Mouse (Mus musculus): ENCODE data around the gene Card6. TPM values are rescaled to one million over a fixed set of nuclear protein-coding genes. Genes with fewer than 3 reads are reported as not detected.

The Card6 gene
- polyA plus RNA-seq, 1 experiment from 2014 or later = 0.77 TPM

- Histone ChIP-seq H3K27ac (peak overlapping the region; percentile 76), H3K9ac (no peak overlapping the region), H3K27me3 (no peaks in the 10 kb centered on the region), H3K4me2 (no peak overlapping the region), H3K4me3 (no peak overlapping the region), H3K4me1 (peaks cover 10% of the 10 kb centered on the region), H3K36me3 (peaks cover 16% of the 10 kb centered on the region), H3K9me3 (no peaks in the 10 kb centered on the region)
- 0 out of 2 replicates have a peak, but pooled peaks have one; percentile 48 for ATAC-seq (ENCODE audit: insufficient number of reproducible peaks, insufficient read depth, low FRiP score, low TSS enrichment, low read depth)
- WGBS = 31% methylated on average over 5 of the region's 5 CpGs
Observed at GRCm38 (mm10) chr15:5128176-5128940, 20.0 kb upstream of the Card6 start.

DNA sequence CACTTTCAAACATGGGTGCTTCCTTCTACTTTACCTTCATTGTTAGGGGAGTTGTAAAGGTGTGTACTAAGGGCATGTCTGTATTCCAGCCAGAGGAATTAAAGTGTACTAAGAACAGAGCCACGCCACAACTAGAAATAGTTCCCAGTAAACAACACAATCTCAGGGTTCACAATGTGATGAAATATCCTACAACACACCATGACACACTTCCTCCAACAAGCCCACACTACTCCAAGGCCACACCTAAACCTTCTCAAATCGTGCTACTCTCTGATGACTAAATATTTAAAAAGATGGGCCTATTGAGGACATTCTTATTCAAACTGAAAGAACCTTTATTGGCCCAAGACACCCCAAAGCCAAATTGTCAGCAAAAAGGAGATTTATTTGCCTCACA, 19.1 kb upstream of the Card6 start:
- Histone ChIP-seq H3K9ac (no peak overlapping the region), H3K36me3 (peaks cover 24% of the 10 kb centered on the region), H3K4me3 (no peak overlapping the region), H3K4me1 (peaks cover 10% of the 10 kb centered on the region), H3K4me2 (no peak overlapping the region), H3K9me3 (no peaks in the 10 kb centered on the region), H3K27ac (no peak overlapping the region), H3K27me3 (no peaks in the 10 kb centered on the region)
- ATAC-seq (ENCODE audit: insufficient number of reproducible peaks, insufficient read depth, low FRiP score, low TSS enrichment, low read depth) = no peak
- 87% methylated on average over 2 of the region's 2 CpGs for WGBS

DNA sequence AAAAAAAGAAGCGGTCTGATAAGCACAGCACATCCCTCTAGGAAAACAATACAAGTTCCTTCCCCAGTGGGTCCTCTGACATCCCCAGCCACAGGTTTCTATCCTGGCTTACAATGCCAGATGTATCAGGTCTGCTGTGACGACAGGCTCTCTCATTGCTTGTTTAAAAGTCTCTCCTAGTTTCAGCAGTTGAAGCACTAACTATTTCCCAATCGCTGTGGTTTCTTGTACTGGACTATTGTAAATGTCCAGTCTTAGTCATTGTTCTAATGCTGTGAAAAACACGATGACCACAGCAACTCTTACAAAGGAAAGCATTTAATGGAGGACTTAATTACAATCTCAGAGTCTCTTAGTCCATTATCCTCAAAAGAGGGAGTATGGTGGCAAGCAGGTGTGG, 18.1 kb upstream of the Card6 start:
- no peaks in the 10 kb centered on the region for H3K9me3 ChIP-seq
- H3K27me3 ChIP-seq = no peaks in the 10 kb centered on the region
- peaks cover 10% of the 10 kb centered on the region for H3K4me1 ChIP-seq
- WGBS = 77% methylated on average over 4 of the region's 4 CpGs
- H3K9ac ChIP-seq = no peak overlapping the region
- H3K36me3 ChIP-seq = peaks cover 34% of the 10 kb centered on the region
- no peak for ATAC-seq (ENCODE audit: insufficient number of reproducible peaks, insufficient read depth, low FRiP score, low TSS enrichment, low read depth)
- no peak overlapping the region for H3K4me3 ChIP-seq
- H3K27ac ChIP-seq = no peak overlapping the region
- no peak overlapping the region for H3K4me2 ChIP-seq

DNA sequence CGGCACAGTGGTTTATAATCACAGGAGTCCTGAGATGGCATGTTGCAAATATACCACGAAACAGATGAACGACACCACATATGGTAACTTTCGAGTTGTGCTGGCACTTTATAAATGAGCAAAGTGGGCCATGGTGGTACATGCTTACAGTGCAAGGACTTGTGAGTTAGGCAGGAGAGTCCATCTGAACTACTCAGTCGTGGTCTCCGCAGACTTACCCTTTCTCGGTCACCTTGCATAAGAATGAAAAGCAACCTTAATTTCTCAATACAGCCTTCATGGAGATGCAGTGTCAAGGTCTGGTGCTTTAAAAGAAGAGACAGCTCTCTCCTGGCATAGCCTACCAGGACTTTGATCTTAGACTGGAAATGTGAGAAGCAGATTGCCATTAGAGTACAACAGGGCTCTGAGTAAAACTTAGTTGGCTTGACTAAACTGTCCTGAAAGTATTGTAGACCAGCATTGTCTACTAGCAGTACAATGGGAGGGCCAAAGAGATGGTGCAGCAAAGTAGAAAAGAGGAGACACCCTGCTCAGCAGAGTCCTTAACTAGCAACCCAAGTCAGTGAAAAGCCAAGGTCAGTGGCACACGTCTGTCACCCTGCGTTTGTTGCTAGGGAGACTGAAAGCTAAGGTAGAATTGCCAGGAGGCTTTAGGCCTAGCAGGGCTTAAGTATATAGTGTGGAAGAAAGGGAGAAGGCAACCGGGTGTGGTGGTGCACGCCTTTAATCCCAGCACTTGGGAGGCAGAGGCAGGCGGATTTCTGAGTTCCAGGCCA, 13.4 kb upstream of the Card6 start:
- Histone ChIP-seq H3K36me3 (peaks cover 74% of the 10 kb centered on the region), H3K4me1 (peaks cover 7% of the 10 kb centered on the region), H3K4me2 (no peak overlapping the region), H3K9ac (no peak overlapping the region), H3K27me3 (no peaks in the 10 kb centered on the region), H3K4me3 (no peak overlapping the region), H3K9me3 (no peaks in the 10 kb centered on the region), H3K27ac (no peak overlapping the region)
- no peak for ATAC-seq (ENCODE audit: insufficient number of reproducible peaks, insufficient read depth, low FRiP score, low TSS enrichment, low read depth)
- 84% methylated on average over 12 of the region's 12 CpGs for WGBS

GRCm38 (mm10) chr15:5119707-5120106, 11.4 kb upstream of the Card6 start:
- no peaks in the 10 kb centered on the region for H3K9me3 ChIP-seq
- H3K27me3 ChIP-seq = no peaks in the 10 kb centered on the region
- H3K36me3 ChIP-seq = peaks cover 68% of the 10 kb centered on the region
- no peak overlapping the region for H3K27ac ChIP-seq
- ATAC-seq (ENCODE audit: insufficient number of reproducible peaks, insufficient read depth, low FRiP score, low TSS enrichment, low read depth) = no peak
- H3K4me1 ChIP-seq = peaks cover 12% of the 10 kb centered on the region
- H3K9ac ChIP-seq = no peak overlapping the region
- 94% methylated on average over 2 of the region's 2 CpGs for WGBS
- no peak overlapping the region for H3K4me2 ChIP-seq
- H3K4me3 ChIP-seq = no peak overlapping the region

DNA sequence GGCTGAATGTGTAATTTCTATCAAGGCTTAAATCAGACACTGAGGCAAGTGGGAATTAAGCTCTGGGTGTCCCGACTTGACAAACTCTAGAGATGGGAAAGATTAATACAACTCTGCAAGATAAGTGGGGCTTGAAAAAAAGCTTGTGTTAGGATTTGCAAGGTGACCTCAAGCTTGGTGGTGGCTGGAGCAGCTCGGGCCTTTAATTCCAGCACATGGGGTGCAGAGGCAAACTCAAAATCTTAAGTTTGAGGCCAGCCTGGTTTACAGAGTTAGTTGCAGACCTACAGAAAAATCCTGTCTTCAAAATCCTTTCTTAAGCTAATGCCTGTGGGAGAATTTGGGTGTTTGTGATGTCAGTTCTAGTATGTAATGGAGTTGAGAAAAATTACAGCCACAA, 10.9 kb upstream of the Card6 start:
- H3K4me1 ChIP-seq = peaks cover 12% of the 10 kb centered on the region
- no peak overlapping the region for H3K4me2 ChIP-seq
- ATAC-seq (ENCODE audit: insufficient number of reproducible peaks, insufficient read depth, low FRiP score, low TSS enrichment, low read depth) = no peak
- H3K9ac ChIP-seq = no peak overlapping the region
- no peak overlapping the region for H3K4me3 ChIP-seq
- H3K36me3 ChIP-seq = peaks cover 63% of the 10 kb centered on the region
- H3K27ac ChIP-seq = no peak overlapping the region
- WGBS = 93% methylated on average over 2 of the region's 2 CpGs
- H3K27me3 ChIP-seq = no peaks in the 10 kb centered on the region
- no peaks in the 10 kb centered on the region for H3K9me3 ChIP-seq

DNA sequence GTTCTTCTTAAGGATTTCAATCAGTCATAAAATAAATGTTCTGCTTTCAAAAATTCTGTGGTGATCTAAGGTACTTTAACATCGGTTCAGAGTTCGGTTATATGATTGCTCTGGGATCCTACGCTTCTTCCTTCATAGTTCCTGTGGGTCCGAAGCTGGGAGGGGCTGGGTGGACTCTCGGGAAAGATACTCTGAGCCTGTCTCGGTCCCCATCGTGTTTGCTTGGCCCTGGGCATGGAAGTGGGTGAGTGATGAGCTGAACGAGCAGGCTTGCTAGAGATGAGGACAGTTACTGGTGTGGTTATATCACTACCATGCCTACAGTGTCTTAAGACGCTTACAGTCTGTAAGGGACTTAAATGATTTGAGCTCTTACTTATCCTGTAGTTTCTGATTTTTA, 10.3 kb upstream of the Card6 start:
- H3K4me3 ChIP-seq = no peak overlapping the region
- H3K4me1 ChIP-seq = peaks cover 12% of the 10 kb centered on the region
- H3K9ac ChIP-seq = no peak overlapping the region
- H3K27ac ChIP-seq = no peak overlapping the region
- WGBS = 85% methylated on average over 9 of the region's 9 CpGs
- peaks cover 60% of the 10 kb centered on the region for H3K36me3 ChIP-seq
- no peak overlapping the region for H3K4me2 ChIP-seq
- H3K9me3 ChIP-seq = no peaks in the 10 kb centered on the region
- no peak for ATAC-seq (ENCODE audit: insufficient number of reproducible peaks, insufficient read depth, low FRiP score, low TSS enrichment, low read depth)
- H3K27me3 ChIP-seq = no peaks in the 10 kb centered on the region

GRCm38 (mm10) chr15:5117031-5117601, 8.8 kb upstream of the Card6 start:
- Histone ChIP-seq H3K9me3 (no peaks in the 10 kb centered on the region), H3K4me3 (peak overlapping the region; percentile 98), H3K27ac (peak overlapping the region; percentile 93), H3K36me3 (peaks cover 46% of the 10 kb centered on the region), H3K9ac (peak overlapping the region; percentile 97), H3K4me2 (peak overlapping the region; percentile 69), H3K4me1 (peaks cover 12% of the 10 kb centered on the region), H3K27me3 (no peaks in the 10 kb centered on the region)
- WGBS = 2% methylated on average over 22 of the region's 22 CpGs
- ATAC-seq (ENCODE audit: insufficient number of reproducible peaks, insufficient read depth, low FRiP score, low TSS enrichment, low read depth) = no peak

DNA sequence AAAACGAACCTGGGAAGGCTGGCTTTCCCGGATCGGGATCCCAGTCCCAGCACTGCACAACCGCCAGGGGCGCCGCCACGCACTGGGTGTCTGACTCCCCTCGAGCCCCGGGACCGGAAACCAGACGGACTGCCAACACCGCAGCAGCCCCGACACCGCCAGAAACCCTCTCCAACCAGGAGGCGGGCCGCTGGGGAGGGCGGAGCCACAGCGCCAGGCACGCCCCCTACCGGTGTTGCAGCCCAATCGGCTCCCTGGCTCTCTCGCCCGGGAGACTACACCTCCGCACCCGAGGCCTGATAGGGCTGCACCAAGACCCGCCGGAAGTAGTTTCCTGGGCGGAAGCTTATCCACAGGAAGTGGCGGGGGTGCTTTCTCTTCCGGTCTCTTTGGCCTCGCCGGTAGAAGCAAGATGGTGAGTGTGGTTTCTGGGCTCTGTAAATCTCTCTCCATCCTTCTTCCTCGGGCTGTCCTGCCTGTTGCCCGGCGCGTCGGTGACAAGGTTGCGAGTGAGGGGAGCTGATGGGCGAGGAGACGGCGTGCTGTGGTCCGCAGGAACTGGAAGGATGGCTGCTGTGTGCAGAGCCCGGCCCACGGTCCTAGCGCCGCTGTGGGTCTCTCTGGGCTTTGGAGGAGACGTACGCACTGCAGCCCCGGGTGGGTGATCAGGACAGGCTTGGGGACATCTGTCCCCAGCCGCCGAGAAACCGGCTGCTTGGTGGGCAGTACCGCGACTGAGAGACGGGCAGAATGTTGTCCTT, 8.1 kb upstream of the Card6 start, which contains the start of gene Rpl37:
TSS of gene Rpl37 (plus strand) at position 376 of the 761 bp plus-strand sequence.
- H3K36me3 ChIP-seq = peaks cover 39% of the 10 kb centered on the region
- H3K4me2 ChIP-seq = peak within 1 kb of the TSS; percentile 69
- peaks cover 12% of the 10 kb centered on the region for H3K4me1 ChIP-seq
- peak within 1 kb of the TSS; percentile 93 for H3K27ac ChIP-seq
- H3K9me3 ChIP-seq = no peaks in the 10 kb centered on the region
- WGBS = under 1% methylated on average over 54 of the region's 55 CpGs
- peak within 1 kb of the TSS; percentile 97 for H3K9ac ChIP-seq
- H3K27me3 ChIP-seq = no peaks in the 10 kb centered on the region
- peak within 1 kb of the TSS; percentile 98 for H3K4me3 ChIP-seq
- peak; percentile 99 for ATAC-seq (ENCODE audit: insufficient number of reproducible peaks, insufficient read depth, low FRiP score, low TSS enrichment, low read depth)

- Histone ChIP-seq H3K36me3 (peaks cover 27% of the 10 kb centered on the region), H3K9ac (peak overlapping the region; percentile 77; the same call in 1 of the 2 replicates), H3K4me1 (peaks cover 12% of the 10 kb centered on the region), H3K9me3 (no peaks in the 10 kb centered on the region), H3K4me3 (peak overlapping the region; percentile 98), H3K27me3 (no peaks in the 10 kb centered on the region), H3K4me2 (peak overlapping the region; percentile 60), H3K27ac (peak overlapping the region; percentile 93)
- 65% methylated on average over 8 of the region's 8 CpGs for WGBS
- ATAC-seq (ENCODE audit: insufficient number of reproducible peaks, insufficient read depth, low FRiP score, low TSS enrichment, low read depth) = no peak
Observed at GRCm38 (mm10) chr15:5115173-5115572, 6.8 kb upstream of the Card6 start.

GRCm38 (mm10) chr15:5112651-5113050, 4.3 kb upstream of the Card6 start:
- Histone ChIP-seq H3K9ac (no peak overlapping the region), H3K4me1 (peaks cover 8% of the 10 kb centered on the region), H3K27ac (no peak overlapping the region), H3K9me3 (no peaks in the 10 kb centered on the region), H3K4me3 (no peak overlapping the region), H3K4me2 (no peak overlapping the region), H3K36me3 (peaks cover 1% of the 10 kb centered on the region), H3K27me3 (no peaks in the 10 kb centered on the region)
- WGBS = 89% methylated on average over 3 of the region's 3 CpGs
- ATAC-seq (ENCODE audit: insufficient number of reproducible peaks, insufficient read depth, low FRiP score, low TSS enrichment, low read depth) = no peak

Measured in embryonic facial prominence, embryonic 13.5 days (tissue).